Mouse (Mus musculus) ES-E14 (cell line): ENCODE measurements around the gene Krt19. TPM values are rescaled to one million over a fixed set of nuclear protein-coding genes. Genes with fewer than 3 reads are reported as not detected.

ENCODE experiments used
- DNase-seq: peaks from one replicate; pipeline ENCODE4 v3.0.0-alpha.2; 2013; ENCODE audit warnings: low read depth, low spot score
- H3K27ac ChIP-seq: 2 replicates; pipeline ENCODE4 v1.5.1; 2012; ENCODE audit warnings: low read depth, mild to moderate bottlenecking, low read length, moderate library complexity, mixed read lengths; ENCODE audit not compliant: poor library complexity, insufficient read depth, severe bottlenecking
- H3K36me3 ChIP-seq: 2 replicates; pipeline ENCODE4 v1.6.1; 2012; ENCODE audit warnings: mild to moderate bottlenecking, low read length, moderate library complexity, mixed read lengths; ENCODE audit not compliant: control insufficient read depth, poor library complexity, insufficient read depth, severe bottlenecking
- H3K4me1 ChIP-seq, 2 experiments: fragments of 150-350 bp in 1 of 2; sonication (generic) in 1 of 2; 2 replicates each; pipeline ENCODE4 v1.6.1; 2012; ENCODE audit warnings: low read length in 2 of 2, mild to moderate bottlenecking in 1 of 2, mixed read lengths in 1 of 2; ENCODE audit not compliant: control insufficient read depth in 2 of 2, insufficient read depth in 2 of 2, poor library complexity in 1 of 2
- H3K4me3 ChIP-seq, 2 experiments: fragments of 150-350 bp in 1 of 2; sonication (generic) in 1 of 2; 2 replicates each; pipeline ENCODE4 v1.5.1; 2012; ENCODE audit warnings: low read length in 2 of 2, low read depth in 1 of 2, mild to moderate bottlenecking in 1 of 2, mixed read lengths in 1 of 2; ENCODE audit not compliant: insufficient read depth in 1 of 2, poor library complexity in 1 of 2, severe bottlenecking in 1 of 2
- H3K9ac ChIP-seq: 2 replicates; pipeline ENCODE4 v1.6.1; 2012; ENCODE audit warnings: low read depth, mild to moderate bottlenecking, low read length, mixed read lengths; ENCODE audit not compliant: poor library complexity, insufficient read depth, severe bottlenecking
- H3K9me3 ChIP-seq: fragments of 150-350 bp; sonication (generic); 2 replicates; pipeline ENCODE4 v1.6.1; 2012; ENCODE audit warnings: low read depth, mild to moderate bottlenecking, low read length; ENCODE audit not compliant: control insufficient read depth, insufficient read depth
- CHD2 ChIP-seq: IDR thresholded peaks from 2 replicates; pipeline ENCODE4 v1.6.1; 2014; ENCODE audit warnings: mild to moderate bottlenecking, low read depth, low read length, inconsistent platforms
- HCFC1 ChIP-seq: IDR thresholded peaks from 2 replicates; pipeline ENCODE4 v1.6.1; 2012; ENCODE audit warnings: low read length, inconsistent platforms, borderline replicate concordance; ENCODE audit not compliant: insufficient read depth
- MAFK ChIP-seq: IDR thresholded peaks from 2 replicates; pipeline ENCODE4 v1.6.1; 2014; ENCODE audit warnings: mild to moderate bottlenecking, low read depth, low read length, inconsistent platforms; ENCODE audit not compliant: insufficient read depth
- ZC3H11A ChIP-seq: IDR thresholded peaks from 2 replicates; pipeline ENCODE4 v1.6.1; 2012; ENCODE audit warnings: low read depth, mild to moderate bottlenecking, inconsistent platforms, low read length, borderline replicate concordance
- ZNF384 ChIP-seq: IDR thresholded peaks from 2 replicates; pipeline ENCODE4 v1.6.1; 2012; ENCODE audit warnings: low read depth, low read length, inconsistent platforms
- in situ Hi-C, 2 experiments: fragments of 600-800 bp; cut with MboI; formaldehyde crosslinking; loops; one replicate each; pipeline ENCODE4 v1.15.1; 2025; ENCODE audit warnings: low sequenced_read_pairs in 2 of 2, inconsistent platforms in 1 of 2; ENCODE audit not compliant: unreplicated experiment in 2 of 2
- total RNA-seq: library from RNA; depleted of rRNA; stranded (reverse); fragments of 300-350 nt; gene quantifications from 2 replicates; pipeline ENCODE4 v1.2.3, GENCODE M21; 2012

Krt19 gene
- total RNA-seq, 1 experiment = 79.9 TPM

- TF ChIP-seq MAFK (no peak), ZC3H11A (no peak), ZNF384 (no peak), HCFC1 (no peak), CHD2 (no peak)
- Histone ChIP-seq H3K9me3 (no peaks in the 10 kb centered on the region), H3K4me1 (peaks cover 4 to 6% of the 10 kb centered on the region in 2 experiments; a peak in 2 of 4 replicates), H3K36me3 (no peaks in the 10 kb centered on the region), H3K4me3 (no peak overlapping the region), H3K9ac (no peak overlapping the region), H3K27ac (no peak overlapping the region)
- in situ Hi-C loops = no loop called here
- no peak for DNase-seq
Measured at GRCm38 (mm10) chr11:100147566-100148353, 705 bp downstream of the Krt19 start.

DNA sequence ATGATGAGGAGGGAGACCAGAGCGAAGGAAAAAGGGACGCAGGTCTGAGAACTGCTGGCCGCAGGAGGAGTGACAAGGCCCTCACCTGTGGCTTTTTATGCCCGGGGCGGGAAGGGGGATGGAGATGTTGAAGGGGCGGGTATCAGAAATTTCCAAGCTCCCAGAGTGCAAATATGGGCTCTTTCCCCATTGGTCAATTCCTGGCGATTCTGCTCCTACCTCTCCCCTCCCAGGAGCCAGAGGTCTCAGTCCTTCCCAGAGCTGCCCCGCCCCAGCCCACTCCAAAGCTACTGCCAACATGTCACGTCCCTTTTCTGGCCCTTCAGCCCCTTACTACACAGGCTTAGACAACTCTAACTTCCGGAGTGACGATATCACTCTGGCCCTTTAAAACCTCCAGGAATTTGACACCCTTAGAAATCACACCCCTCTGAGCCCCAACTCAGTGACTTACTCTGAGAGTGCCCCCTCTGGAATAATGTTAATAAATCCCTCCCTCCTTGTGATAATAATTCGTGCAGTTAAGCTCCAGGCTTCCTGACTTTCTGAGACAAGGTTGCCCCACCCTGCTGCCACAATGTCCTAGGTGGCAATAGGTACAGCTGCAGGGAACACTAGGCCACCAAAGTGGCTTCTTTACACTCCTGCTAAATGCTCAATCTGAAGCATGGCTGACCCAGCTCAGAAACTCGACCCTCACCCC, 2.5 kb downstream of the Krt19 start:
- no peak overlapping the region for H3K9ac ChIP-seq
- DNase-seq = no peak
- H3K36me3 ChIP-seq = no peaks in the 10 kb centered on the region

DNA sequence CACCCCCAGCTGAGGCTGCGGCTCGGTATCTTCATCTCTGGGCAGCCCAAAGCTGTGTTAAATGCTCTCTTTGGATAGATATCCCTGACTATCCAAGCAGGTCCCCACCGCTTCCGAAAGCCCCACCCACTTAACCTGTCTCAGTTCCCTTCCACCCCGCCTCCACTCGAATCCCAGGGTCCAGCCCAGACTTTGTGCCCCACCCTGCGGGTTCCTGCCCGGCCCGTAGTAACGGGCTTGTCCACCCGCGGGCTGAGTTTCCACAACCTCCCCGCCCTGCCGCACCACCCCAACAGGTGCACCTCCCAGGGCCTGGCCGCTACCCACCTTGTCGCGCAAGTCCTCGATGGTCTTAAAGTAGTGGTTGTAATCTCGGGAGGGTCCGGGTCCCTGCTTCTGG, 3.4 kb downstream of the Krt19 start:
- no peak for TF ChIP-seq ZNF384
- TF ChIP-seq ZC3H11A = no peak
- no peak for TF ChIP-seq HCFC1
- no peak for TF ChIP-seq CHD2
- no peak for TF ChIP-seq MAFK
- Histone ChIP-seq H3K27ac (no peak overlapping the region), H3K9ac (no peak overlapping the region), H3K9me3 (no peaks in the 10 kb centered on the region), H3K4me1 (peaks cover 3 to 4% of the 10 kb centered on the region in 2 experiments; a peak in 2 of 4 replicates), H3K4me3 (peak overlapping the region; percentile 62 to 66), H3K36me3 (no peaks in the 10 kb centered on the region)
- in situ Hi-C loops = no loop called here
- no peak for DNase-seq

More for the DNA sequence above, 2.5 kb downstream of the Krt19 start:
- Histone ChIP-seq H3K9me3 (no peaks in the 10 kb centered on the region), H3K27ac (no peak overlapping the region), H3K4me1 (peaks cover 4 to 6% of the 10 kb centered on the region in 2 experiments; a peak in 2 of 4 replicates), H3K4me3 (peak overlapping the region; percentile 62 to 66)
- no peak for TF ChIP-seq MAFK
- no peak for TF ChIP-seq CHD2
- TF ChIP-seq ZC3H11A = no peak
- TF ChIP-seq HCFC1 = no peak
- TF ChIP-seq ZNF384 = no peak
- in situ Hi-C loops = no loop called here

- Histone ChIP-seq H3K4me3 (no peak overlapping the region), H3K9me3 (no peaks in the 10 kb centered on the region), H3K4me1 (peaks cover 0 to 6% of the 10 kb centered on the region in 2 experiments; a peak in 1 of 4 replicates), H3K36me3 (no peaks in the 10 kb centered on the region), H3K9ac (no peak overlapping the region), H3K27ac (no peak overlapping the region)
- DNase-seq = no peak
- in situ Hi-C loops = no loop called here
- no peak for TF ChIP-seq ZC3H11A
- TF ChIP-seq HCFC1 = no peak
- no peak for TF ChIP-seq MAFK
- no peak for TF ChIP-seq ZNF384
- TF ChIP-seq CHD2 = no peak
Measured at GRCm38 (mm10) chr11:100140966-100141365, 7.5 kb downstream of the Krt19 start.
